Mouse (Mus musculus) brain, embryonic 14.5 days (tissue): ENCODE measurements around the gene Nfia.

Experiments used
- CTCF ChIP-seq: fragments of 200-500 bp; IDR thresholded peaks from 2 replicates; pipeline ENCODE4 v1.5.1; 2012; ENCODE audit warnings: inconsistent platforms, mild to moderate bottlenecking, moderate library complexity, borderline replicate concordance; ENCODE audit not compliant: insufficient read depth, insufficient read length; ENCODE audit errors: extremely low read depth
- POLR2A ChIP-seq: fragments of 200-500 bp; IDR thresholded peaks from 2 replicates; pipeline ENCODE4 v1.6.1; 2012; ENCODE audit warnings: mild to moderate bottlenecking, inconsistent platforms, borderline replicate concordance; ENCODE audit not compliant: poor library complexity, insufficient read depth, insufficient read length, severe bottlenecking; ENCODE audit errors: extremely low read depth

- TF ChIP-seq CTCF (no peak), POLR2A (no peak)
These were observed 328.9 kb downstream of the Nfia start for GRCm38 (mm10) chr4:98101153-98102096.
